In the genomic region with DNA sequence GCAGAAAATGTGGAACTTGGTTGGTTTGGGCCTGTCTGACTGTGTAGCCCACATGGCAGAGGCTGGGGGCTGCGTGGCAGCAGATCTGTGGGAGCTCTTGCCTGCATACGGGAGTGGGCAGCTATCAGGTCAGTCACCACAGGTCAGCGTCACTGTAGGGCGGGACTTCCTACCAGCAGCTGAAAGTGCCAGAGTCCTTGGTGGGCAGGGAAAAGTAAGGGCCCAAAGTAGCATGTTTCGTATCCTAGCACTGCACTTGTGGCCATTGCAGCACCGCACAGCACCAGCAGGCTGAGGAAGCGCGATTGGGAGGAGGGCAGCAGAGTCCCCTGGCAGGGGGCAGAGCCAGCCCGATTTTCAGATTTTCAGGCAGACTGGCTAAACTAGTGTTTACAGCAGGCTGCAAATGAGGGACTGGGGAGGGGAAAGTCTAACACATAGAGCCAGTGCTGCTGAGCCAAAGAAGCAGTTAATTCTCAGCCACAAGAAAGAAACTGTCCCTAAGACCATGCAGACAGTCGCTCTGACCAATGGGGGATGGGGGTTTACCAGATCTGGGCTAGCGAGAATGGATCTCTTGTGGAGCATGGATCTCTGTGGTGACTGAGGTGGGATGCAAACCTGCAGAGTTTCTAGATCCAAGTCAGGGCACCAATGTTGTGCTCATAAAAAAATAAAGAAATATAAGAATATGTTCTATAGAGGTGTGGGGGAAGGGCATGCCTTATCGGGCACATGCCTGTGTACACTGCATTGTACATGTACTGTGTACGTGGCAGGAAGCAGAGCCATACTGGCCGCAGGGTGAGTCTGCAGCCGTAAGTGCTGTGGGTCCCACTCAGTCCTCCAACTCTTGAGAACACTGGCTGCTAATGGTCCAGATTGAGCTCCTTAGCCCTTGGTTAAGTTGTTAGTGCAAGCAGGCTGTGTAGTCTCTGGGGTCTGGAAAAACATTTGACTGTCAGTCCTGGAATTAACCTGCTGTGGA, we compare ENCODE assay signal across 10 mouse cellular contexts. TPM values are rescaled to one million over a fixed set of nuclear protein-coding genes. Genes with fewer than 3 reads are reported as not detected.
DNase-seq lines count a peak whose midpoint lies in the region; ATAC-seq lines count a peak whose summit lies in the region.
"Had no signal": no experiment of that assay in that cellular context is flagged by ENCODE, and none has a peak within 500 bp of the region (broad histone marks: within the 10 kb centered on the region; RNA-seq: fewer than 3 reads in every experiment).

No protein-coding gene starts in this region.

- peak; percentile 21 for DNase-seq in left cerebral cortex, postnatal 4 days
- DNase-seq in left cerebral cortex, adult 9 months (ENCODE audit: low spot score in 2 of 2), result no peak
- peak; percentile 33 for DNase-seq in limb, embryonic 10.5 days (ENCODE audit: low spot score)
- DNase-seq in retina, postnatal 1 day, result peak; percentile 62
- DNase-seq in spleen, postnatal 10 days (ENCODE audit: low spot score in 2 of 2), result no peak
- DNase-seq in gastrocnemius, postnatal 4 days (ENCODE audit: low spot score in 2 of 2), result no peak
- DNase-seq: gastrocnemius, adult 2 months; lung, postnatal 4 days had no signal

- 39% methylated on average over 15 of the region's 15 CpGs for WGBS in embryonic facial prominence, embryonic 13.5 days
- WGBS in limb, embryonic 10.5 days, result 43% methylated on average over 15 of the region's 15 CpGs

- peaks cover 5% of the 10 kb centered on the region; the same call in 1 of the 2 replicates for H3K4me1 ChIP-seq in embryonic facial prominence, embryonic 13.5 days
- peaks cover 10% of the 10 kb centered on the region for H3K4me1 ChIP-seq in limb, embryonic 10.5 days

- no peaks in the 10 kb centered on the region for H3K9me3 ChIP-seq in embryonic facial prominence, embryonic 13.5 days
- H3K9me3 ChIP-seq in limb, embryonic 10.5 days (replicated peaks), result no peaks in the 10 kb centered on the region

- no peaks in the 10 kb centered on the region for H3K27me3 ChIP-seq in embryonic facial prominence, embryonic 13.5 days
- no peaks in the 10 kb centered on the region for H3K27me3 ChIP-seq in limb, embryonic 10.5 days (ENCODE audit: low read depth, poor library complexity, severe bottlenecking)

- intact Hi-C loops in left cerebral cortex, postnatal 4 days (cut with DNase I), result no loop called here

- no peak overlapping the region for H3K4me3 ChIP-seq in embryonic facial prominence, embryonic 13.5 days
- H3K4me3 ChIP-seq in limb, embryonic 10.5 days, result peak overlapping the region; percentile 33
- H3K4me3 ChIP-seq: gastrocnemius, adult 2 months had no signal

- ATAC-seq in embryonic facial prominence, embryonic 13.5 days (ENCODE audit: insufficient number of reproducible peaks, insufficient read depth, low FRiP score, low TSS enrichment, low read depth), result 0 out of 2 replicates have a peak, but pooled peaks have one; percentile 41
- no peak for ATAC-seq in cerebellum, adult (ENCODE audit: insufficient number of reproducible peaks, low FRiP score, low TSS enrichment)

- H3K4me2 ChIP-seq in embryonic facial prominence, embryonic 13.5 days, result peak overlapping the region; percentile 39

- no peak overlapping the region for H3K27ac ChIP-seq in embryonic facial prominence, embryonic 13.5 days
- no peak overlapping the region; the same call in 1 of the 2 replicates for H3K27ac ChIP-seq in limb, embryonic 10.5 days
- H3K27ac ChIP-seq: gastrocnemius, adult 2 months had no signal

- H3K9ac ChIP-seq in embryonic facial prominence, embryonic 13.5 days, result 0 out of 2 replicates have a peak overlapping the region, but pooled peaks have one; percentile 21

- no peaks in the 10 kb centered on the region for H3K36me3 ChIP-seq in embryonic facial prominence, embryonic 13.5 days
- H3K36me3 ChIP-seq in limb, embryonic 10.5 days, result no peaks in the 10 kb centered on the region

RNA-seq across cellular contexts. Expression of a gene that starts 15.1 kb away (rescaled TPM):
- 1 to 10 TPM in 1 of 2 experiments, under 1 TPM in 1; 0.74 to 1.4 TPM for total RNA-seq in left cerebral cortex, postnatal 4 days (2021)
- 0.37 and 0.61 TPM in 2 replicates for polyA plus RNA-seq in embryonic facial prominence, embryonic 13.5 days (2015; fragmentation: Nextera tagmentation; extraction: Ambion mirVana)
- polyA plus RNA-seq in limb, embryonic 10.5 days (2016; fragmentation: Nextera tagmentation; extraction: Ambion mirVana), result 0.05 TPM in 1 of 2 replicates, not detected in the other
- total RNA-seq in gastrocnemius, postnatal 4 days (2021), result not detected
- total RNA-seq: gastrocnemius, adult 2 months had no signal

Comparison
In these comparisons a context has a peak if more than half of its experiments do, and no peak if none do; other contexts are left out.
1. DNase-seq: peak in left cerebral cortex, postnatal 4 days (single experiment), limb, embryonic 10.5 days (single experiment) and retina, postnatal 1 day (single experiment); none in left cerebral cortex, adult 9 months (0 of 2), spleen, postnatal 10 days (0 of 2) and gastrocnemius, postnatal 4 days (0 of 2).